Mouse (Mus musculus) lung, adult 2 months (tissue): ENCODE data around the gene Selenok. TPM values are rescaled to one million over a fixed set of nuclear protein-coding genes. Genes with fewer than 3 reads are reported as not detected.

Source experiments
- DNase-seq: peaks from one replicate; pipeline ENCODE4 v3.0.0; 2022
- H3K4me1 ChIP-seq: fragments of 200-500 bp; 2 replicates; pipeline ENCODE4 v1.6.1; 2011; ENCODE audit warnings: low read length; ENCODE audit not compliant: control insufficient read depth, insufficient read depth
- H3K4me3 ChIP-seq: fragments of 200-500 bp; replicated peaks from 2 replicates; pipeline ENCODE3; 2011; ENCODE audit warnings: low read depth, mild to moderate bottlenecking, control low read depth, low read length; ENCODE audit errors: extremely low read depth
- CTCF ChIP-seq: fragments of 200-500 bp; IDR thresholded peaks from 2 replicates; pipeline ENCODE4 v1.5.1; 2011; ENCODE audit warnings: mild to moderate bottlenecking, low read length, control low read depth; ENCODE audit not compliant: insufficient read depth
- POLR2A ChIP-seq: fragments of 200-500 bp; IDR thresholded peaks from 2 replicates; pipeline ENCODE4 v1.6.1; 2011; ENCODE audit warnings: low read depth, mild to moderate bottlenecking, control low read depth, low read length, borderline replicate concordance; ENCODE audit errors: extremely low read depth
- WGBS: fragments of 180-500 bp; shearing (Covaris S2); methylation state at CpG from one replicate; pipeline ENCODE4 v1.1.7; 2018; 5-methylcytosine and 5-hydroxymethylcytosine counted together
- polyA plus RNA-seq: library from polyadenylated mRNA; depleted of rRNA; stranded (reverse); fragments of >200 nt; gene quantifications from 2 replicates; pipeline ENCODE4 v1.2.3, GENCODE M21; 2012

The Selenok gene
- polyA plus RNA-seq, 1 experiment, result 49.5 TPM

DNA sequence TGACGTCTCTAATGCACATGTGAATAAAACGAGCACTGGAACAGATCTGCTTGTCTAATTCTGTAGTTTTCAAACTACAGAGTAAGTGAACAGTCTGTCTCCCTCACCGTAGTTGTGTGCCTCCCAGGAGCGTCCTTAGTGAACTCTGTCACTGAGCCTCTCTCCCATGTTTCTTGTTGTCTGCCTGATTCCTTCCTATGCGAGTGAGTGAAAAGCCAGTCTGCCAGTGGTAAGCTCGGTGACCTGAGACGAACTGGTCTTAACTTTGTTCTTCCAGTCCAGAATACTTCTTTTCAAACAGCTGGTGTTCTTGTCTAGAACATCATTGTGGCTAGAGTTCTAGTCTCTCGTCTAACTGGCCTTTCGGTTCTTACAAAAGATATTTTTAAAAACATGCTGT, 19.6 kb downstream of the Selenok start:
- H3K4me3 ChIP-seq, result no peak overlapping the region
- H3K4me1 ChIP-seq, result no peaks in the 10 kb centered on the region
- DNase-seq, result no peak
- 89% methylated on average over 9 of the region's 9 CpGs for WGBS
- TF ChIP-seq CTCF (no peak), POLR2A (no peak)

DNA sequence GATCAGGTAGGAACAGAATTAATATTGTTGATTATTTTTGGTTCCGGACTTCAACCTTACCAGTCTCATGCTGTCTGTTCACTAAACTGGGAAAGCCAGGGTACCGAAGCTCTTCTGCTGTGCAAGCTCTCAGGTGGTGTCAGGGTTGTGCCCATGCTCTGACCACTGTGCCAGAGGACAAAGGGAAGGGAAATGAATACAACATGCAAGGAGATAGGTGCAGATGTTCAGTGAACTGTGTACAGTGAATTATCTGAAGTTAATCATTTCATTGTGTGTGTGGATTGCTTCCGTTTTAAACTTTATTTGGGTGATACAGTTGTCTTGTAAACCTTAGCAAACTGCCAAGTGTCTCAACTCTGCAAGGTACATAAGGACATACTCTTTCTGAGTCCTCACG, 20.2 kb downstream of the Selenok start:
- Histone ChIP-seq H3K4me1 (no peaks in the 10 kb centered on the region), H3K4me3 (no peak overlapping the region)
- DNase-seq, result no peak
- TF ChIP-seq CTCF (no peak), POLR2A (no peak)
- WGBS, result 95% methylated on average over 4 of the region's 4 CpGs

DNA sequence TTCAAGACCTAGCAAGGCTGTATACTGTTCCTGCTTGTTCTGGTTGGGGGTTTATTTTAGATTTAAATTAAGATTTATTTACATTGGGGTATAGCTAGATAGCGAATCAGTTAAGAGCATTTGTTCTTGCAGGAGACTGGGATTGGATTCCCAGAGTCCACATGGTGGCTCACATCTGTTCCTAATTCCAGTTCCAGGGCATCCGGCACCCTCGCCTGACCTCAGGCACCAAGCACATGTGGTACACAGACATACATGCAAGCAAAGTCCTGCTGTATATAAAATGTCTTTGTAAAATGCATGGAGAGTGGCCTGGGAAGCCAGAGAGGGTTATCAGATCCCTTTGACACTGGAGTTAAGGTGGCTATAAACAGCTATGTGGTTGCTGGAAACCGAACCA, 26.9 kb downstream of the Selenok start:
- WGBS, result 89% methylated on average over 4 of the region's 4 CpGs
- peaks cover 2% of the 10 kb centered on the region; the same call in 1 of the 2 replicates for H3K4me1 ChIP-seq
- H3K4me3 ChIP-seq, result no peak overlapping the region
- TF ChIP-seq POLR2A, result no peak
- TF ChIP-seq CTCF, result no peak
- DNase-seq, result no peak

DNA sequence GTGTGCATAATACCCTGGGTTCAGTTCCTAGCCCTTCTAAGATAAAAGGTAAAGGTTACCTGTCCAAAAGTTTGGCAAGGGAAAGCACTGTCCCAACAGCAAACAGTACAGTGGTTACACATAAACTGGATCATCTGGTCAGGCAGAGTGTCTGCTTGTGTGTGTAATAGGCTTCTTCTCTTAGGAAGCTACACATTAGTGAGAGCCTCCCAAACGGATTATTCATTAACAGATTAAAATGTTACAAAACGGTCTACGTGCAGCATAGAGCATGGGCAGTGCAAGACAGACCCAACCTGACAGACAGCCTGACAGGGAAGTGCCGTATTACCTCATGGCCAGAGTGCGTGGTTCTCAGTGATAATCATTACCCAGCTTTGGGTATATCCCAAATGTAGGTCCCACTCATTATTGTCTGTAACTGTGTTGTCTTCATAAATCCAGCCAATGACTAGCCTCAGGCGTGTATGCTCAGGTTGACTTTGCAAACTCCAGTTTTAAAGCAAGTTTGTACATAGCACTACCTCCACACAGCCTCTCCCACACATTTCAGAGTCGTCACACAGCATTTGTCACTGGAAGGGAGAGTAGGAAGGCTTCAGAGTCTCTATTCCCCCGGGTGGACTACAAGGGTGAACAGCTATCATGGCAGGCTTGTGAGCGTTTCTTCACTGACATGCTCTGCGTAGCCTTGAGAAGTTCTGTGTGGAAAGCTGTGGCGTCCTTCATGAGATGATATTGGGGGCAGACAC, 28.1 kb downstream of the Selenok start:
- Histone ChIP-seq H3K4me3 (no peak overlapping the region), H3K4me1 (peaks cover 2% of the 10 kb centered on the region; the same call in 1 of the 2 replicates)
- TF ChIP-seq POLR2A, result no peak
- no peak for DNase-seq
- 82% methylated on average over 11 of the region's 11 CpGs for WGBS

DNA sequence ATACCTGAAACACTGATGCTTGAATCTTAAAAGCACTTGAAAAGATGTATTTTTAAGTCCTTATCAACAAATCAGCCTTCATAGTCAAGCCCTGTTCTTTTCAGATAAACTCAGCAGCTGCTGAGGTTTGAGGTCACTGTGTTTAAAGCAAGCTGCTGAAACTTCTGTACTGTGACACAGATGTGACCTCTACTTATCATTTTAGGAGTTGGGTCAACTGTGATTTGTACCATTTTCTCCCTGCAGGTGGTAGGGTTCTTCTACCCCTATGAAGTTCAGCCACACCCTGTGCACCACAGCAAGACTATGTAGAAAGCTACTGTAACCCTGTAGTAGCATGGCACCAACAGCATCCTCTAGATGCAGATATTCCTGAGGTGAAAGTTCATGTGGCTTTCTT, 29.2 kb downstream of the Selenok start:
- no peak for DNase-seq
- TF ChIP-seq POLR2A, result no peak
- TF ChIP-seq CTCF, result no peak
- Histone ChIP-seq H3K4me1 (peaks cover 2% of the 10 kb centered on the region; the same call in 1 of the 2 replicates), H3K4me3 (no peak overlapping the region)

DNA sequence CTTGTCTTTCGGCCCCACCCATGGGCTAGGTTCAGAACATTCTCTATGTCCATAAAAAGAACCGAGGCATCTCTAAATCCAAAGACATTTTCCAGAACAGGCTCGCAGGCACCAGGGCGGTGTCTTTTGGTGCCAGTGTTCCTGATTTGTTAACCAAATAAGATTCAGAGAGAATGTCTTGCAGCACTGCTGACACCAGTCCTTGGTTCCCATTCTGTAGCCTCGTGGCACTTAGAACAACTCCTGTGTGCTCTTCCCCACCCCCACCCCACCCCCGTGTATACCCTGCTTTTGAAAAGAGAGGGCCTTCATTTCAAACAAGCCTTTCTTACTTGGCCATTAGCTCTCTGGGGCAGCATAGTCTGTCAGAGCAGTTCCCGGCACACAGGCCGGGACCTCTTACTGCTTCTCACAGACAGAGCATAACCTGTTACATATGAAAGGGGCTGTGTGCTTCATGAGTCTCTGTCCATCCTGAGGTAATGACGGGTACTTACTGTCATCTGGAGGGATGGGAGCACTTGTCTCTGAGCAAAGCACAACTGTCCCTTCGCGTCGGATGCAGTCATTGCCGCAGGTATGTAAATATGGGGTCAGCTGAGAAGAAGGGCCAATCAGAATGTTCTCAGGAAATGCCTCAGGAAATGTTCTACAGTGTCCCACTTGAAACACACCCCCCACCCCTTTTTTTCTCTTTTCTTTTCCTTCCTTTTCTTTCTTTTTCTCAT, 30.8 kb downstream of the Selenok start:
- Histone ChIP-seq H3K4me3 (no peak overlapping the region), H3K4me1 (peaks cover 2% of the 10 kb centered on the region; the same call in 1 of the 2 replicates)
- 75% methylated on average over 13 of the region's 13 CpGs for WGBS
- no peak for DNase-seq
- TF ChIP-seq CTCF, result no peak
- TF ChIP-seq POLR2A, result no peak

DNA sequence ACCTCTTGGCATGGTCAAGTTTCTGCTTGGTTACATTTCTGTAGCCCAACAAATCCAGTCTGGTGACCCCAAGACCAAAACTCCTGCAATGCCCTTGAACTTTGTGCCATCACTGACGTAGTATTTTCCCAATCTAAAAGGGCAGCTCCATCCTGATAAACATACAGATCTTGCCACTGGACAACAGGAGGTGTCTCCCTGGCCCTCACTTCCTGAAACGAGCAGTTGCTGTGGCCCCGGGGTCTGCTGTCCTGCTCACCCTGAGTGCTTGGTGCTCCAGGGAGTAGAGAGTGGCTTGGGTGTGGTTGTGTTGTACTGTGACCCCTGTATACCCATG, 31.3 kb downstream of the Selenok start:
- DNase-seq, result no peak
- peaks cover 2% of the 10 kb centered on the region; the same call in 1 of the 2 replicates for H3K4me1 ChIP-seq
- no peak overlapping the region for H3K4me3 ChIP-seq
- TF ChIP-seq CTCF (no peak), POLR2A (no peak)
- WGBS, result 65% methylated on average over 3 of the region's 3 CpGs

DNA sequence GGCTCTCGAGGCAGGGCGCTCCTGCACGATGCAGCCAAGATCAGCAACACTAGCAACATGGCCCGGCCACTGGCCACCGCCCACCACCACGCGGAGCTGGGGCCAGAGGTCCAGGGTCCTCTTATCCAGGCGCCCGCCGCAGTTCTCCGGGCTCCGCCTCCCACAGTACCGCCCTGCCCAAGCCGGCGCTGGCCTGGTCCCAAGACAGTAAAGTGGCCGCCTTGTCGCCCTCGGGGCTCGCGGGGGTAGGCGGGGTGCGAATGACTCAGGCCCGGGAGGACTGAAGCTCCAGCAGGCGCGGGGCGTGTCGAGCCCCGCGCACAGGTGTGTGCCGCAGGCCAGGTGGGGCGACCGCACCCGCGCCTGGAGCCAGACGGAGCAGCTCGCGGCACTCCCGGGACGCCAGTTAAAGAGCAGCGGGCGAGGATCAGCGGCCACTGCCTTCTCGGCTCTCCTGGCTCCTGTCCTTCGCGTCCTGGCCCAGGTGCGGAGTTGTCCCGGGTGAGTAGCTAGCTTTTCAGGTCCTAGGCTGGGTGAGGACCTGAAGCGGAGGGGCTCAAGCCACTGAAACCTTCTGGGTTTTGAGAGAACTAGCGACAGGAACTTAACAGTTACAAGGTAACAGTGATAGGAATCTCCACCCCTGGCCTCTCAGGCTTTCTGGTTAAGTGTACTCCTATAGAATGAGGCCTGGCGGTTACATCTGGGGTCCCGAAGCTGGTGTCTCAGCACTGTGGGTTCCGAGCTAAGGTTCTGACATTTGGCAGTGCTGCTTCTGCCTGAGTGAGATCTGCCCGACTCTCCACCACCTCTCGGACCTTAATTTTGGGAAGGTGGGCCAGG, 40.8 kb downstream of the Selenok start, which contains the start of the genes Il17rb and Chdh:
Gene Il17rb (minus strand): TSS at position 164 of the 843 bp plus-strand sequence.
Gene Chdh (plus strand): TSS at position 291 of the 843 bp plus-strand sequence.
- no peak for TF ChIP-seq POLR2A
- no peak for TF ChIP-seq CTCF
- Histone ChIP-seq H3K4me3 (no peak within 1 kb of the TSS), H3K4me1 (peaks cover 3% of the 10 kb centered on the region)
- DNase-seq, result peak; percentile 67
- WGBS, result 10% methylated on average over 54 of the region's 54 CpGs

DNA sequence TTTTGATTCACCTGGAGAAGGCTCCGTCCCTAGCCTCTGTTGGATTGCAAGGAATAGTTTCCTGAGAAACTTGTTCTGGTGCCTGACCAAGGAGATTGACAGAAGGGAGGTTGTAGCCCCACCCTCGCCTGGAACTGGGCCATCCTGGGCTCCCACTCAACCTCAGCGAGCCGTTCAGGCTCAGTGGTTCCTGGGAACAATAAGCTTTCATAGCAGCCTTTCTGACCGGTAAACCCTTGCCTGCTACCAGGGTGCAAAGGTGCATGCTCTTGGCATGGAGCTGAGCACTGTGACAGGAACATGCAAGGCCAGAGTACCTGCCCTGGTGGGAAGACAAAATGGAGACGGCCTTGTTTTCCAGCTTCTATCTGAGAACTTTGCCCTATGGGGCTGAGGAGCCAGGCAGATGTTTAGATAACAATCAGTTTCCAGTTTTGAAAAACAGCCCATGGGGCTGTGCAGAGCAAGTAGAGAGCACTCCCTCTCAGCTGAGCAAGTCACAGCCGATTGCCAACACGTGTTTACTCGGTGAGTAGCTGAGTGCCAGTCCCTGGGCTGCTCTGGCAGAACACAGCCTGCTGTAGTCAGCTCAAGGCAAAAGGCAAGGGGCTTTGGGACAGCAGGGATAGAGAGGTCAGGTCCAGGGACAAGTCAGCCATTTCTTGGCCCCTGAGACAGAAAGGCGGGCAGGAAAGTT, 41.9 kb downstream of the Selenok start:
- WGBS, result 27% methylated on average over 10 of the region's 10 CpGs
- H3K4me3 ChIP-seq, result no peak overlapping the region
- H3K4me1 ChIP-seq, result peaks cover 3% of the 10 kb centered on the region
- peak; percentile 51 for DNase-seq
- TF ChIP-seq CTCF (no peak), POLR2A (no peak)
